Mouse (Mus musculus) CH12.LX (cell line): Measurements from ENCODE around the gene Rac1.

Experiments
- CTCF ChIP-seq, 2 experiments: IDR thresholded peaks in 1 of 2; conservative IDR thresholded peaks in 1 of 2; 2 replicates each; pipeline ENCODE4 v1.5.1; 2011 to 2012; ENCODE audit warnings: low read depth in 2 of 2, low read length in 2 of 2, improper control_type of control experiment in 1 of 2, inconsistent platforms in 1 of 2, mild to moderate bottlenecking in 1 of 2, moderate library complexity in 1 of 2
- EP300 ChIP-seq: IDR thresholded peaks from 2 replicates; pipeline ENCODE4 v1.6.1; 2011; ENCODE audit warnings: low read length, improper control_type of control experiment
- POLR2A ChIP-seq: IDR thresholded peaks from 2 replicates; pipeline ENCODE4 v1.6.1; 2011; ENCODE audit warnings: low read depth, mild to moderate bottlenecking, improper control_type of control experiment, low read length
- TCF12 ChIP-seq: IDR thresholded peaks from 2 replicates; pipeline ENCODE4 v1.6.1; 2014; ENCODE audit warnings: low read depth, mild to moderate bottlenecking, inconsistent platforms, low read length, improper control_type of control experiment
- ZKSCAN1 ChIP-seq: IDR thresholded peaks from 2 replicates; pipeline ENCODE4 v1.6.1; 2012; ENCODE audit warnings: low read depth, inconsistent platforms, low read length, improper control_type of control experiment, borderline replicate concordance

GRCm38 (mm10) chr5:143555233-143555632, 27.4 kb upstream of the Rac1 start:
- TF ChIP-seq ZKSCAN1 (no peak), EP300 (no peak), POLR2A (no peak), CTCF (conservative IDR thresholded peaks at IDR 0.05 in 1 of 2, IDR thresholded peaks at IDR 0.05 in 1 of 2; ENCODE audit: low read depth in 2 of 2, low read length in 2 of 2) (no peak), TCF12 (no peak)
